Mouse (Mus musculus): ENCODE results near the gene Herc4. TPM values are rescaled to one million over a fixed set of nuclear protein-coding genes. Genes with fewer than 3 reads are reported as not detected.
A peak's percentile ranks its signal among the peaks of the same experiment; 100 is the strongest.

Gene Herc4
- polyA plus RNA-seq (2012; rRNA removed), result 15.3 and 21.5 TPM in 2 replicates
- polyA plus RNA-seq (2014; fragmentation: Nextera tagmentation; extraction: Ambion mirVana), result 33.7 and 34.3 TPM in 2 replicates

GRCm38 (mm10) chr10:63243493-63244054 is at the start of gene Herc4:
Gene Herc4, plus strand, starts transcription at chr10:63243810.
- DNase-seq (ENCODE audit: low read depth in 3 of 3, low spot score in 3 of 3) (peak; percentile 85 to 89 (median 88)), ATAC-seq (ENCODE audit: insufficient read depth) (peak; percentile 100)
- Histone ChIP-seq H3K4me3 (ENCODE audit: insufficient read depth in 1 of 2, low read depth in 2 of 2, low read length in 2 of 2) (peak within 1 kb of the TSS; percentile 73 to 100), H3K4me2 (ENCODE audit: low read depth) (peak within 1 kb of the TSS; percentile 73), H3K27me3 (ENCODE audit: control insufficient read depth, insufficient read depth, low read length) (no peaks in the 10 kb centered on the region), H3K9me3 (ENCODE audit: control insufficient read depth, low read length) (no peaks in the 10 kb centered on the region), H3K9ac (replicated peaks) (peak within 1 kb of the TSS; percentile 98), H3K36me3 (replicated peaks; ENCODE audit: control insufficient read depth, insufficient read depth, low read depth) (peaks cover 11% of the 10 kb centered on the region), H3K4me1 (replicated peaks; ENCODE audit: control insufficient read depth in 2 of 2, insufficient read depth in 2 of 2, low read length in 1 of 2) (peaks cover 8 to 19% of the 10 kb centered on the region in 2 experiments), H3K27ac (peak within 1 kb of the TSS; percentile 96)
- TF ChIP-seq CTCF (IDR thresholded peaks at IDR 0.05; ENCODE audit: low read depth) (0 out of 2 replicates have a peak, but pooled peaks have one; percentile 10), EP300 (IDR thresholded peaks at IDR 0.05; ENCODE audit: low read depth) (no peak)
- WGBS (ENCODE audit: insufficient replicate concordance), result 1% methylated on average over 44 of the region's 44 CpGs

- H3K9ac ChIP-seq (replicated peaks), result peak overlapping the region; percentile 27
- ATAC-seq (ENCODE audit: insufficient read depth) (peak; percentile 79), DNase-seq (ENCODE audit: low read depth in 3 of 3, low spot score in 3 of 3) (peak; percentile 27 to 51 (median 37))
- no peaks in the 10 kb centered on the region for H3K9me3 ChIP-seq (ENCODE audit: control insufficient read depth, low read length)
- H3K4me3 ChIP-seq (ENCODE audit: insufficient read depth in 1 of 2, low read depth in 2 of 2, low read length in 2 of 2), result no peak overlapping the region
- no peaks in the 10 kb centered on the region for H3K27me3 ChIP-seq (ENCODE audit: control insufficient read depth, insufficient read depth, low read length)
- no peaks in the 10 kb centered on the region for H3K36me3 ChIP-seq (replicated peaks; ENCODE audit: control insufficient read depth, insufficient read depth, low read depth)
- TF ChIP-seq EP300 (IDR thresholded peaks at IDR 0.05; ENCODE audit: low read depth) (peak; percentile 78), CTCF (IDR thresholded peaks at IDR 0.05; ENCODE audit: low read depth) (no peak)
- H3K4me1 ChIP-seq (replicated peaks; ENCODE audit: control insufficient read depth in 2 of 2, insufficient read depth in 2 of 2, low read length in 1 of 2), result peaks cover 4 to 12% of the 10 kb centered on the region in 2 experiments
- peak overlapping the region; percentile 31 for H3K4me2 ChIP-seq (ENCODE audit: low read depth)
- 18% methylated on average over 4 of the region's 4 CpGs for WGBS (ENCODE audit: insufficient replicate concordance)
- H3K27ac ChIP-seq, result no peak overlapping the region
These were observed 44.6 kb upstream of the Herc4 start for GRCm38 (mm10) chr10:63199008-63199407.

- WGBS (ENCODE audit: insufficient replicate concordance), result 73% methylated on average over 8 of the region's 8 CpGs
- Histone ChIP-seq H3K4me1 (replicated peaks; ENCODE audit: control insufficient read depth in 2 of 2, insufficient read depth in 2 of 2, low read length in 1 of 2) (peaks cover 4 to 12% of the 10 kb centered on the region in 2 experiments), H3K27me3 (ENCODE audit: control insufficient read depth, insufficient read depth, low read length) (no peaks in the 10 kb centered on the region), H3K9me3 (ENCODE audit: control insufficient read depth, low read length) (no peaks in the 10 kb centered on the region), H3K4me2 (ENCODE audit: low read depth) (no peak overlapping the region), H3K36me3 (replicated peaks; ENCODE audit: control insufficient read depth, insufficient read depth, low read depth) (no peaks in the 10 kb centered on the region), H3K27ac (no peak overlapping the region), H3K9ac (replicated peaks) (no peak overlapping the region), H3K4me3 (ENCODE audit: insufficient read depth in 1 of 2, low read depth in 2 of 2, low read length in 2 of 2) (no peak overlapping the region)
- TF ChIP-seq CTCF (IDR thresholded peaks at IDR 0.05; ENCODE audit: low read depth), result no peak
- no peak for TF ChIP-seq EP300 (IDR thresholded peaks at IDR 0.05; ENCODE audit: low read depth)
- ATAC-seq (ENCODE audit: insufficient read depth), result no peak
- no peak for DNase-seq (ENCODE audit: low read depth in 3 of 3, low spot score in 3 of 3)
These were observed 42.1 kb upstream of the Herc4 start for GRCm38 (mm10) chr10:63201534-63201933.

- no peak overlapping the region for H3K4me2 ChIP-seq (ENCODE audit: low read depth)
- H3K27me3 ChIP-seq (ENCODE audit: control insufficient read depth, insufficient read depth, low read length), result no peaks in the 10 kb centered on the region
- TF ChIP-seq CTCF (IDR thresholded peaks at IDR 0.05; ENCODE audit: low read depth), result no peak
- TF ChIP-seq EP300 (IDR thresholded peaks at IDR 0.05; ENCODE audit: low read depth), result no peak
- H3K36me3 ChIP-seq (replicated peaks; ENCODE audit: control insufficient read depth, insufficient read depth, low read depth), result no peaks in the 10 kb centered on the region
- peaks cover 4 to 12% of the 10 kb centered on the region in 2 experiments for H3K4me1 ChIP-seq (replicated peaks; ENCODE audit: control insufficient read depth in 2 of 2, insufficient read depth in 2 of 2, low read length in 1 of 2)
- no peak overlapping the region for H3K4me3 ChIP-seq (ENCODE audit: insufficient read depth in 1 of 2, low read depth in 2 of 2, low read length in 2 of 2)
- H3K9me3 ChIP-seq (ENCODE audit: control insufficient read depth, low read length), result no peaks in the 10 kb centered on the region
- ATAC-seq (ENCODE audit: insufficient read depth) (no peak), DNase-seq (ENCODE audit: low read depth in 3 of 3, low spot score in 3 of 3) (no peak)
- no peak overlapping the region for H3K9ac ChIP-seq (replicated peaks)
- H3K27ac ChIP-seq, result no peak overlapping the region
- 75% methylated on average over 3 of the region's 3 CpGs for WGBS (ENCODE audit: insufficient replicate concordance)
These were observed 40.6 kb upstream of the Herc4 start for GRCm38 (mm10) chr10:63203002-63203401.

- Histone ChIP-seq H3K9ac (replicated peaks) (no peak within 1 kb of the TSS), H3K27me3 (ENCODE audit: control insufficient read depth, insufficient read depth, low read length) (no peaks in the 10 kb centered on the region), H3K4me2 (ENCODE audit: low read depth) (no peak within 1 kb of the TSS), H3K27ac (no peak within 1 kb of the TSS), H3K4me3 (ENCODE audit: insufficient read depth in 1 of 2, low read depth in 2 of 2, low read length in 2 of 2) (no peak within 1 kb of the TSS), H3K9me3 (ENCODE audit: control insufficient read depth, low read length) (no peaks in the 10 kb centered on the region), H3K36me3 (replicated peaks; ENCODE audit: control insufficient read depth, insufficient read depth, low read depth) (no peaks in the 10 kb centered on the region), H3K4me1 (replicated peaks; ENCODE audit: control insufficient read depth in 2 of 2, insufficient read depth in 2 of 2, low read length in 1 of 2) (peaks cover 4 to 12% of the 10 kb centered on the region in 2 experiments)
- no peak for DNase-seq (ENCODE audit: low read depth in 3 of 3, low spot score in 3 of 3)
- TF ChIP-seq EP300 (IDR thresholded peaks at IDR 0.05; ENCODE audit: low read depth), result no peak
- no peak for TF ChIP-seq CTCF (IDR thresholded peaks at IDR 0.05; ENCODE audit: low read depth)
- WGBS (ENCODE audit: insufficient replicate concordance), result 79% methylated on average over 15 of the region's 15 CpGs
- ATAC-seq (ENCODE audit: insufficient read depth), result no peak
These were observed 39.9 kb upstream of the Herc4 start, which contains the start of gene Mypn for GRCm38 (mm10) chr10:63203728-63204127. Gene Mypn, minus strand, starts transcription at chr10:63203952.
